Mouse (Mus musculus) embryonic fibroblast, embryonic 13.5 days (primary cell): ENCODE data around the gene Foxo4.

Source experiments
- CTCF ChIP-seq: IDR thresholded peaks from 2 replicates; pipeline ENCODE4 v1.5.1; 2011; ENCODE audit warnings: mild to moderate bottlenecking, control low read depth, low read length, moderate library complexity, borderline replicate concordance; ENCODE audit not compliant: insufficient read depth
- POLR2A ChIP-seq: IDR thresholded peaks from 2 replicates; pipeline ENCODE4 v1.6.1; 2011; ENCODE audit warnings: low read depth, mild to moderate bottlenecking, control low read depth, low read length, moderate library complexity

- TF ChIP-seq CTCF = no peak
- TF ChIP-seq POLR2A = no peak
Observed at GRCm38 (mm10) chrX:101289037-101289436, 34.7 kb downstream of the Foxo4 start.
